Mouse (Mus musculus): ENCODE measurements around the gene Pik3c2g. TPM values are rescaled to one million over a fixed set of nuclear protein-coding genes. Genes with fewer than 3 reads are reported as not detected.

Pik3c2g gene
- total and polyA plus RNA-seq, 2 experiments from 2014 or later: 0.25 to 1.2 TPM

DNA sequence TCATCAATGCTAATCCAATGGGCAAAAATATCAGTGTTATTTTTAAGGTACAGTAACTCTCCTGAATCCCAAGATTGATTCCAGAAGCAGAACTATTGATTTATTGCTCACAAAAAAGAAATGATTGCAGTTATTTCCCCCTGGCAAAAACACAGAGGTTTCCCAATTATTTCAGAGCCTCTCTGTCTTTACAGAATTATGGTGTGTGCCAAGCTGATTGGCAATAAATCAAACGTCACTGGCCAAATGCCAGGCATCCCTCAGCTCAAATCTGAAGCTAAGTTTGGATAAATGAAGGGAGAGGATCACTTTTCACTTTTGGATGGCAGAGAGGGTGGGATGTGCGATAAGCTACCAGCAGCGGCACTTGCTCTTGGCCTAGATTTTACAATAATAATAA, 265.8 kb downstream of the Pik3c2g start:
- Histone ChIP-seq H3K4me2 (ENCODE audit: low read depth, low read length, poor library complexity, severe bottlenecking) (no peak overlapping the region), H3K9me3 (ENCODE audit: low read length) (no peaks in the 10 kb centered on the region), H3K4me3 (ENCODE audit: low read depth, low read length) (no peak overlapping the region), H3K27me3 (ENCODE audit: insufficient read depth, low read length) (no peaks in the 10 kb centered on the region), H3K4me1 (ENCODE audit: insufficient read depth, low read length) (no peaks in the 10 kb centered on the region), H3K36me3 (ENCODE audit: insufficient read depth, low read length) (no peaks in the 10 kb centered on the region), H3K9ac (replicated peaks; ENCODE audit: low read length, poor library complexity, severe bottlenecking) (no peak overlapping the region), H3K27ac (ENCODE audit: low read depth, low read length) (no peak overlapping the region)
- no peak for TF ChIP-seq CTCF (IDR thresholded peaks at IDR 0.05)
- WGBS: 84% methylated on average over 3 of the region's 3 CpGs
- ATAC-seq (ENCODE audit: low FRiP score) (no peak), DNase-seq (ENCODE audit: low spot score) (no peak)

DNA sequence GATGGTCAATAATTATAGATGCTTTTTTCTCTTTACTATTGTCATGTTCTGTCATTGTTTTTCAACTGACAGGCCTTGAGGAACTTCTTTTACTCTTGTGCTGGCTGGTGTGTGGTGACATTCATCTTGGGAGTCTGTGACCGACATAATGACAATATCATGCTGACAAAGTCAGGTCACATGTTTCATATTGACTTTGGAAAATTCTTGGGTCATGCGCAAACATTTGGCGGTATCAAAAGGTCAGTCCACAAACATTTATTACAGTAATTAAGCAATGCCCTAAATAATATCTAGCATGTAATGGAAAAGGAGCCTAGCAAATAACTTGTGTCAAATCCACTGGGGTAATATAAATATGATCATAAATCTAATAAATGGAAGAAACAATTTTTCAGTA, 273.1 kb downstream of the Pik3c2g start:
- Histone ChIP-seq H3K4me3 (ENCODE audit: low read depth, low read length) (no peak overlapping the region), H3K27ac (ENCODE audit: low read depth, low read length) (no peak overlapping the region), H3K4me1 (ENCODE audit: insufficient read depth, low read length) (no peaks in the 10 kb centered on the region), H3K36me3 (ENCODE audit: insufficient read depth, low read length) (no peaks in the 10 kb centered on the region), H3K4me2 (ENCODE audit: low read depth, low read length, poor library complexity, severe bottlenecking) (no peak overlapping the region), H3K9me3 (ENCODE audit: low read length) (no peaks in the 10 kb centered on the region), H3K27me3 (ENCODE audit: insufficient read depth, low read length) (no peaks in the 10 kb centered on the region), H3K9ac (replicated peaks; ENCODE audit: low read length, poor library complexity, severe bottlenecking) (no peak overlapping the region)
- DNase-seq (ENCODE audit: low spot score) (no peak), ATAC-seq (ENCODE audit: low FRiP score) (no peak)
- no peak for TF ChIP-seq CTCF (IDR thresholded peaks at IDR 0.05)
- WGBS: 93% methylated on average over 3 of the region's 3 CpGs

DNA sequence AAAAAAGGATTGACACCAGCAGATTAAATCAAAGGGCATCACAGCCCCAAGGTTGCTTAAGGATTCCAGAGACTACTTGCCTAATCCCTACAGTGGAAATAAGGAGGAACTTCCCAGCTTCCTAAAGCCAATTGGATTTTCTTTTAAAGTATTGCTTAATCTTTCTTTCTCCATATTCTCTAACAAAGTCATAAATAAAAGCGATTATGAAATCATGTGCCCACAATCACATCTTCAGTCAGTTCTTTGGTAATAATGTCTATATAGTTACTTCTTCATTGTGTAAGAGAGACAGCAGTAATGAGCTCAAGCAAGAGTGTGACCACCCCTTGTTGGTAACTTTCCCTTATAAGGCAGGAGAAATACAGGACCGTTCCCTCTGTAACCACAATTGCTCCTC, 274.5 kb downstream of the Pik3c2g start:
- DNase-seq (ENCODE audit: low spot score): no peak
- Histone ChIP-seq H3K4me3 (ENCODE audit: low read depth, low read length) (no peak overlapping the region), H3K4me2 (ENCODE audit: low read depth, low read length, poor library complexity, severe bottlenecking) (no peak overlapping the region), H3K9me3 (ENCODE audit: low read length) (no peaks in the 10 kb centered on the region), H3K27me3 (ENCODE audit: insufficient read depth, low read length) (no peaks in the 10 kb centered on the region), H3K27ac (ENCODE audit: low read depth, low read length) (no peak overlapping the region), H3K4me1 (ENCODE audit: insufficient read depth, low read length) (no peaks in the 10 kb centered on the region), H3K9ac (replicated peaks; ENCODE audit: low read length, poor library complexity, severe bottlenecking) (no peak overlapping the region), H3K36me3 (ENCODE audit: insufficient read depth, low read length) (no peaks in the 10 kb centered on the region)
- no peak for TF ChIP-seq CTCF (IDR thresholded peaks at IDR 0.05)
- no peak for ATAC-seq (ENCODE audit: low FRiP score)
- 86% methylated on average over 2 of the region's 2 CpGs for WGBS

- ATAC-seq (ENCODE audit: low FRiP score): no peak
- no peaks in the 10 kb centered on the region for H3K27me3 ChIP-seq (ENCODE audit: insufficient read depth, low read length)
- H3K36me3 ChIP-seq (ENCODE audit: insufficient read depth, low read length): no peaks in the 10 kb centered on the region
- peak; percentile 73 for DNase-seq (ENCODE audit: low spot score)
- no peak overlapping the region for H3K4me2 ChIP-seq (ENCODE audit: low read depth, low read length, poor library complexity, severe bottlenecking)
- H3K9me3 ChIP-seq (ENCODE audit: low read length): no peaks in the 10 kb centered on the region
- TF ChIP-seq CTCF (IDR thresholded peaks at IDR 0.05): no peak
- H3K4me3 ChIP-seq (ENCODE audit: low read depth, low read length): no peak overlapping the region
- H3K9ac ChIP-seq (replicated peaks; ENCODE audit: low read length, poor library complexity, severe bottlenecking): no peak overlapping the region
- H3K27ac ChIP-seq (ENCODE audit: low read depth, low read length): no peak overlapping the region
- WGBS: 82% methylated on average over 18 of the region's 18 CpGs
- no peaks in the 10 kb centered on the region for H3K4me1 ChIP-seq (ENCODE audit: insufficient read depth, low read length)
Measured at GRCm38 (mm10) chr6:139865059-139865673, 278.1 kb downstream of the Pik3c2g start.

- Histone ChIP-seq H3K4me2 (ENCODE audit: low read depth, low read length, poor library complexity, severe bottlenecking) (no peak overlapping the region), H3K4me1 (ENCODE audit: insufficient read depth, low read length) (no peaks in the 10 kb centered on the region), H3K4me3 (ENCODE audit: low read depth, low read length) (no peak overlapping the region), H3K9ac (replicated peaks; ENCODE audit: low read length, poor library complexity, severe bottlenecking) (no peak overlapping the region), H3K27ac (ENCODE audit: low read depth, low read length) (no peak overlapping the region), H3K27me3 (ENCODE audit: insufficient read depth, low read length) (no peaks in the 10 kb centered on the region), H3K36me3 (ENCODE audit: insufficient read depth, low read length) (no peaks in the 10 kb centered on the region), H3K9me3 (ENCODE audit: low read length) (no peaks in the 10 kb centered on the region)
- DNase-seq (ENCODE audit: low spot score) (peak; percentile 71), ATAC-seq (ENCODE audit: low FRiP score) (no peak)
- WGBS: 39% methylated on average over 3 of the region's 3 CpGs
- TF ChIP-seq CTCF (IDR thresholded peaks at IDR 0.05): peak; percentile 74
Measured at GRCm38 (mm10) chr6:139874418-139875176, 287.6 kb downstream of the Pik3c2g start.

GRCm38 (mm10) chr6:139876691-139877090, 289.7 kb downstream of the Pik3c2g start:
- no peak overlapping the region for H3K4me2 ChIP-seq (ENCODE audit: low read depth, low read length, poor library complexity, severe bottlenecking)
- ATAC-seq (ENCODE audit: low FRiP score) (no peak), DNase-seq (ENCODE audit: low spot score) (no peak)
- no peaks in the 10 kb centered on the region for H3K36me3 ChIP-seq (ENCODE audit: insufficient read depth, low read length)
- no peak for TF ChIP-seq CTCF (IDR thresholded peaks at IDR 0.05)
- no peak overlapping the region for H3K9ac ChIP-seq (replicated peaks; ENCODE audit: low read length, poor library complexity, severe bottlenecking)
- 98% methylated on average over 1 of the region's 1 CpGs for WGBS
- H3K27me3 ChIP-seq (ENCODE audit: insufficient read depth, low read length): no peaks in the 10 kb centered on the region
- no peak overlapping the region for H3K27ac ChIP-seq (ENCODE audit: low read depth, low read length)
- no peak overlapping the region for H3K4me3 ChIP-seq (ENCODE audit: low read depth, low read length)
- no peaks in the 10 kb centered on the region for H3K9me3 ChIP-seq (ENCODE audit: low read length)
- no peaks in the 10 kb centered on the region for H3K4me1 ChIP-seq (ENCODE audit: insufficient read depth, low read length)

Data from midbrain, postnatal 0 days (tissue).